Mouse (Mus musculus) CH12.LX (cell line): ENCODE data around the gene Unkl. TPM values are rescaled to one million over a fixed set of nuclear protein-coding genes. Genes with fewer than 3 reads are reported as not detected.

Experiments
- DNase-seq: peaks from one replicate; pipeline ENCODE4 v3.0.0-alpha.2; 2013; ENCODE audit errors: extremely low read depth
- H3K27ac ChIP-seq: 2 replicates; pipeline ENCODE4 v1.5.1; 2012; ENCODE audit warnings: low read depth, mild to moderate bottlenecking, control low read depth, moderate library complexity; ENCODE audit not compliant: insufficient read depth
- H3K27me3 ChIP-seq: replicated peaks from 2 replicates; pipeline ENCODE3; 2012; ENCODE audit warnings: inconsistent platforms
- H3K36me3 ChIP-seq, 2 experiments: replicated peaks in 1 of 2; 2 replicates each; pipeline versions ENCODE3 to v1.6.1; 2012; ENCODE audit warnings: inconsistent platforms in 1 of 2, low read length in 1 of 2, mild to moderate bottlenecking in 1 of 2, mixed read lengths in 1 of 2, moderate library complexity in 1 of 2; ENCODE audit not compliant: control insufficient read depth in 1 of 2, insufficient read depth in 1 of 2
- H3K4me1 ChIP-seq, 2 experiments: 2 replicates each; pipeline ENCODE4 v1.6.1; 2012; ENCODE audit warnings: inconsistent platforms in 1 of 2, moderate library complexity in 1 of 2; ENCODE audit not compliant: insufficient read depth in 2 of 2, control insufficient read depth in 1 of 2
- H3K4me2 ChIP-seq: 2 replicates; pipeline ENCODE4 v1.6.1; 2012; ENCODE audit warnings: low read depth, mild to moderate bottlenecking, control low read depth; ENCODE audit not compliant: poor library complexity, insufficient read depth, severe bottlenecking
- H3K4me3 ChIP-seq, 3 experiments: fragments of 150-350 bp in 1 of 3; sonication (generic) in 1 of 3; replicated peaks in 1 of 3; 2 replicates each; pipeline versions ENCODE3 to v1.5.1; 2011 to 2012; ENCODE audit warnings: low read depth in 2 of 3, low read length in 2 of 3, mild to moderate bottlenecking in 2 of 3, moderate library complexity in 2 of 3, control low read depth in 1 of 3, improper control_type of control experiment in 1 of 3, inconsistent platforms in 1 of 3, mixed read lengths in 1 of 3; ENCODE audit not compliant: poor library complexity in 1 of 3
- H3K79me2 ChIP-seq: replicated peaks from 2 replicates; pipeline ENCODE4 v1.6.1; 2012; ENCODE audit warnings: mild to moderate bottlenecking, moderate library complexity; ENCODE audit not compliant: control insufficient read depth, poor library complexity, insufficient read depth, severe bottlenecking; ENCODE audit errors: extremely low read depth
- H3K9ac ChIP-seq: 2 replicates; pipeline ENCODE4 v1.6.1; 2012; ENCODE audit warnings: low read depth, mild to moderate bottlenecking, control low read depth, moderate library complexity; ENCODE audit not compliant: insufficient read depth
- H3K9me3 ChIP-seq: replicated peaks from 2 replicates; pipeline ENCODE3; 2012; ENCODE audit warnings: low read length, inconsistent platforms, mixed read lengths
- CHD1 ChIP-seq: IDR thresholded peaks from 2 replicates; pipeline ENCODE4 v1.6.1; 2012; ENCODE audit warnings: low read depth, low read length, improper control_type of control experiment, inconsistent platforms
- ELF1 ChIP-seq: IDR thresholded peaks from 2 replicates; pipeline ENCODE4 v1.6.1; 2014; ENCODE audit warnings: low read depth, mild to moderate bottlenecking, inconsistent platforms, low read length, improper control_type of control experiment
- GABPA ChIP-seq: IDR thresholded peaks from 2 replicates; pipeline ENCODE4 v1.6.1; 2012; ENCODE audit warnings: low read depth, low read length, improper control_type of control experiment, inconsistent platforms; ENCODE audit not compliant: insufficient replicate concordance
- HCFC1 ChIP-seq: IDR thresholded peaks from 2 replicates; pipeline ENCODE4 v1.6.1; 2012; ENCODE audit warnings: low read depth, mild to moderate bottlenecking, inconsistent platforms, low read length, improper control_type of control experiment
- JUN ChIP-seq: IDR thresholded peaks from 2 replicates; pipeline ENCODE4 v1.6.1; 2011; ENCODE audit warnings: low read depth, mild to moderate bottlenecking, low read length, improper control_type of control experiment, moderate library complexity; ENCODE audit not compliant: insufficient read depth
- MAX ChIP-seq: IDR thresholded peaks from 2 replicates; pipeline ENCODE4 v1.6.1; 2011; ENCODE audit warnings: low read length, improper control_type of control experiment
- NELFE ChIP-seq: IDR thresholded peaks from 2 replicates; pipeline ENCODE4 v1.6.1; 2011; ENCODE audit warnings: low read depth, low read length, improper control_type of control experiment
- PAX5 ChIP-seq: IDR thresholded peaks from 2 replicates; pipeline ENCODE4 v1.6.1; 2012; ENCODE audit warnings: low read length, inconsistent platforms, mixed read lengths
- POLR2A ChIP-seq: IDR thresholded peaks from 2 replicates; pipeline ENCODE4 v1.6.1; 2011; ENCODE audit warnings: low read depth, mild to moderate bottlenecking, improper control_type of control experiment, low read length
- RCOR1 ChIP-seq: conservative IDR thresholded peaks from 2 replicates; pipeline ENCODE4 v1.6.1; 2012; ENCODE audit warnings: low read depth, mild to moderate bottlenecking, inconsistent platforms, low read length, improper control_type of control experiment
- SIN3A ChIP-seq: IDR thresholded peaks from 2 replicates; pipeline ENCODE4 v1.6.1; 2012; ENCODE audit warnings: low read length, improper control_type of control experiment, inconsistent platforms
- USF1 ChIP-seq: IDR thresholded peaks from 2 replicates; pipeline ENCODE4 v1.6.1; 2014; ENCODE audit warnings: low read depth, mild to moderate bottlenecking, inconsistent platforms, low read length, improper control_type of control experiment
- USF2 ChIP-seq: conservative IDR thresholded peaks from 2 replicates; pipeline ENCODE4 v1.6.1; 2011; ENCODE audit warnings: low read depth, low read length, improper control_type of control experiment
- ZC3H11A ChIP-seq: IDR thresholded peaks from 2 replicates; pipeline ENCODE4 v1.6.1; 2012; ENCODE audit warnings: low read depth, mild to moderate bottlenecking, inconsistent platforms, low read length, improper control_type of control experiment
- dilution Hi-C: fragments of 300-500 bp; cut with MboI; formaldehyde crosslinking; loops from 2 replicates; pipeline ENCODE4 v1.14.3; 2020; ENCODE audit warnings: low sequenced_read_pairs; ENCODE audit not compliant: extremely low pct_unique_long_range_greater_than_20kb, extremely low pct_ligation_motif_present
- in situ Hi-C: fragments of 300-500 bp; cut with MboI; formaldehyde crosslinking; loops from 3 replicates; pipeline ENCODE4 v1.14.3; 2019; ENCODE audit warnings: low sequenced_read_pairs, low pct_ligation_motif_present, low pct_unique_long_range_greater_than_20kb, mixed read lengths
- polyA plus RNA-seq: library from polyadenylated mRNA; unstranded; fragments of >175 nt; gene quantifications from 2 replicates; pipeline ENCODE4 v1.2.1, GENCODE M21; 2012; ENCODE audit warnings: low read depth; ENCODE audit not compliant: insufficient read length
- total RNA-seq, 2 experiments: library from RNA; depleted of rRNA; stranded (reverse); fragments of 300-350 nt in 1 of 2; fragments of >200 nt in 1 of 2; gene quantifications; 2 replicates each; pipeline ENCODE4 v1.2.3; 2012 to 2014

Gene Unkl
- total and polyA plus RNA-seq, 3 experiments: 12.0 to 17.2 (median 14.3) TPM

DNA sequence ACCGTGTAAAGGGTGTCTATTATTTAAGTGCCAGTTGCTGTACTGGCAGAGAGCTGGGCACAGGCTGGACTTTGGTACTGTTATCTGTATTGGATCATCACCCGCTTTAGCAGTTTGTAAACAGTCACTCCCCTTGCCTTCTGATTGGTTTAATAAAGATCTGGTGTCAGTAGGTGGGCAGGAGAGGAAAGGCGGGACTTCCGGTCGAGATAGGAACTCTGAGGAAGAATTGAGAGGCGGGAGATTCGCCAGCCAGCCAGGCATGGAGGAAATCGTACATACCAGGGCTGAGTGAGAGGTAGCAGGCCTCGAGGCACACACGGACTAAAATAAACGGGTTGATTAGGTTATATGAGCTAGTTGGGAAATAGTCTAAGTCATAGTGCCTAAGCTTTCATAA is 93.9 kb downstream of the Unkl start:
- no peaks in the 10 kb centered on the region for H3K4me1 ChIP-seq
- no peaks in the 10 kb centered on the region for H3K79me2 ChIP-seq
- in situ Hi-C loops: no loop called here
- peak; percentile 71 for DNase-seq
- TF ChIP-seq ELF1 (peak; percentile 50; the same call in 1 of the 2 replicates), JUN (no peak), HCFC1 (peak; percentile 49), MAX (peak; percentile 71), PAX5 (no peak), NELFE (0 out of 2 replicates have a peak, but pooled peaks have one; percentile 40), CHD1 (no peak), RCOR1 (no peak), USF1 (no peak), POLR2A (peak; percentile 53; the same call in 1 of the 2 replicates), ZC3H11A (no peak), SIN3A (peak; percentile 32; the same call in 1 of the 2 replicates), GABPA (no peak), USF2 (no peak)
- dilution Hi-C loops: no loop called here
- H3K4me2 ChIP-seq: no peak overlapping the region
- H3K36me3 ChIP-seq: no peaks in the 10 kb centered on the region
- H3K9me3 ChIP-seq: peaks cover 3% of the 10 kb centered on the region
- H3K27ac ChIP-seq: no peak overlapping the region
- H3K9ac ChIP-seq: no peak overlapping the region
- H3K4me3 ChIP-seq: no peak overlapping the region
- peaks cover 22% of the 10 kb centered on the region for H3K27me3 ChIP-seq

Other genes with a start within 250 kb of the Unkl start
Only the 20 nearest of the 21 such genes appear.
- 33.5 and 48.9 TPM in 2 replicates for gene Jpt2, start 227.7 kb upstream of the Unkl start, total RNA-seq (2012; rRNA removed)
- 67.6 and 70.9 TPM in 2 replicates for gene Jpt2, start 227.7 kb upstream of the Unkl start, total RNA-seq (2014; rRNA removed)
- gene Jpt2, start 227.7 kb upstream of the Unkl start, polyA plus RNA-seq: 60.2 and 62.9 TPM in 2 replicates
- gene Cramp1l, start 172.6 kb upstream of the Unkl start, total RNA-seq (2012; rRNA removed): 4.3 and 4.4 TPM in 2 replicates
- 2.0 and 2.1 TPM in 2 replicates for gene Cramp1l, start 172.6 kb upstream of the Unkl start, total RNA-seq (2014; rRNA removed)
- gene Cramp1l, start 172.6 kb upstream of the Unkl start, polyA plus RNA-seq: 6.8 and 6.9 TPM in 2 replicates
- 16.6 and 24.4 TPM in 2 replicates for gene Ift140, start 172.3 kb upstream of the Unkl start, total RNA-seq (2012; rRNA removed)
- 26.4 and 27.0 TPM in 2 replicates for gene Ift140, start 172.3 kb upstream of the Unkl start, total RNA-seq (2014; rRNA removed)
- 33.4 and 34.8 TPM in 2 replicates for gene Ift140, start 172.3 kb upstream of the Unkl start, polyA plus RNA-seq
- 0.08 TPM in 1 of 2 replicates, not detected in the other for gene Tmem204, start 104.8 kb upstream of the Unkl start, total RNA-seq (2012; rRNA removed)
- gene Tmem204, start 104.8 kb upstream of the Unkl start, total RNA-seq (2014; rRNA removed): not detected in 2 replicates
- gene Tmem204, start 104.8 kb upstream of the Unkl start, polyA plus RNA-seq: 1.6 and 1.9 TPM in 2 replicates
- gene Telo2, start 72.4 kb upstream of the Unkl start, total RNA-seq (2012; rRNA removed): 28.4 and 42.5 TPM in 2 replicates
- gene Telo2, start 72.4 kb upstream of the Unkl start, total RNA-seq (2014; rRNA removed): 25.5 and 27.9 TPM in 2 replicates
- gene Telo2, start 72.4 kb upstream of the Unkl start, polyA plus RNA-seq: 34.9 and 38.8 TPM in 2 replicates
- gene Ptx4, start 67.6 kb upstream of the Unkl start, total RNA-seq (2012; rRNA removed): not detected in 2 replicates
- not detected in 2 replicates for gene Ptx4, start 67.6 kb upstream of the Unkl start, total RNA-seq (2014; rRNA removed)
- not detected in 2 replicates for gene Ptx4, start 67.6 kb upstream of the Unkl start, polyA plus RNA-seq
- 11.6 and 12.6 TPM in 2 replicates for gene Clcn7, start 55.0 kb upstream of the Unkl start, total RNA-seq (2012; rRNA removed)
- 8.3 and 8.6 TPM in 2 replicates for gene Clcn7, start 55.0 kb upstream of the Unkl start, total RNA-seq (2014; rRNA removed)
- 14.2 and 14.3 TPM in 2 replicates for gene Clcn7, start 55.0 kb upstream of the Unkl start, polyA plus RNA-seq
- 0.04 and 0.08 TPM in 2 replicates for gene Ccdc154, start 25.9 kb upstream of the Unkl start, total RNA-seq (2012; rRNA removed)
- gene Ccdc154, start 25.9 kb upstream of the Unkl start, total RNA-seq (2014; rRNA removed): not detected in 2 replicates
- not detected in 2 replicates for gene Ccdc154, start 25.9 kb upstream of the Unkl start, polyA plus RNA-seq
- not detected in 2 replicates for gene Gm38655, start 12.9 kb upstream of the Unkl start, total RNA-seq (2012; rRNA removed)
- not detected in 2 replicates for gene Gm38655, start 12.9 kb upstream of the Unkl start, total RNA-seq (2014; rRNA removed)
- not detected in 2 replicates for gene Gm38655, start 12.9 kb upstream of the Unkl start, polyA plus RNA-seq
- 18.7 and 22.3 TPM in 2 replicates for gene BC003965, start 3.8 kb upstream of the Unkl start, total RNA-seq (2012; rRNA removed)
- gene BC003965, start 3.8 kb upstream of the Unkl start, total RNA-seq (2014; rRNA removed): 24.7 and 25.4 TPM in 2 replicates
- gene BC003965, start 3.8 kb upstream of the Unkl start, polyA plus RNA-seq: 24.9 and 25.1 TPM in 2 replicates
- 24.0 and 27.0 TPM in 2 replicates for gene Gnptg, start 51.7 kb downstream of the Unkl start, total RNA-seq (2012; rRNA removed)
- gene Gnptg, start 51.7 kb downstream of the Unkl start, total RNA-seq (2014; rRNA removed): 20.7 and 22.1 TPM in 2 replicates
- 24.5 and 28.0 TPM in 2 replicates for gene Gnptg, start 51.7 kb downstream of the Unkl start, polyA plus RNA-seq
- 38.7 and 40.0 TPM in 2 replicates for gene Tsr3, start 51.8 kb downstream of the Unkl start, total RNA-seq (2012; rRNA removed)
- gene Tsr3, start 51.8 kb downstream of the Unkl start, total RNA-seq (2014; rRNA removed): 38.3 and 40.8 TPM in 2 replicates
- 42.3 and 52.8 TPM in 2 replicates for gene Tsr3, start 51.8 kb downstream of the Unkl start, polyA plus RNA-seq
- gene Baiap3, start 68.0 kb downstream of the Unkl start, total RNA-seq (2012; rRNA removed): 0.08 and 0.21 TPM in 2 replicates
- not detected in 2 replicates for gene Baiap3, start 68.0 kb downstream of the Unkl start, total RNA-seq (2014; rRNA removed)
- gene Baiap3, start 68.0 kb downstream of the Unkl start, polyA plus RNA-seq: 0.19 and 0.25 TPM in 2 replicates
- 356 and 455 TPM in 2 replicates for gene Ube2i, start 86.2 kb downstream of the Unkl start, total RNA-seq (2012; rRNA removed)
- gene Ube2i, start 86.2 kb downstream of the Unkl start, total RNA-seq (2014; rRNA removed): 731 and 764 TPM in 2 replicates
- gene Ube2i, start 86.2 kb downstream of the Unkl start, polyA plus RNA-seq: 417 and 578 TPM in 2 replicates
- 0.34 TPM in 1 of 2 replicates, not detected in the other for gene Prss34, start 110.0 kb downstream of the Unkl start, total RNA-seq (2012; rRNA removed)
- not detected in 2 replicates for gene Prss34, start 110.0 kb downstream of the Unkl start, total RNA-seq (2014; rRNA removed)
- gene Prss34, start 110.0 kb downstream of the Unkl start, polyA plus RNA-seq: not detected in 2 replicates
- gene Prss28, start 120.2 kb downstream of the Unkl start, total RNA-seq (2012; rRNA removed): not detected in 2 replicates
- not detected in 2 replicates for gene Prss28, start 120.2 kb downstream of the Unkl start, total RNA-seq (2014; rRNA removed)
- gene Prss28, start 120.2 kb downstream of the Unkl start, polyA plus RNA-seq: not detected in 2 replicates
- gene Prss29, start 130.3 kb downstream of the Unkl start, total RNA-seq (2012; rRNA removed): not detected in 2 replicates
- gene Prss29, start 130.3 kb downstream of the Unkl start, total RNA-seq (2014; rRNA removed): not detected in 2 replicates
- not detected in 2 replicates for gene Prss29, start 130.3 kb downstream of the Unkl start, polyA plus RNA-seq
- gene Tpsab1, start 157.2 kb downstream of the Unkl start, total RNA-seq (2012; rRNA removed): not detected in 2 replicates
- gene Tpsab1, start 157.2 kb downstream of the Unkl start, total RNA-seq (2014; rRNA removed): not detected in 2 replicates
- not detected in 2 replicates for gene Tpsab1, start 157.2 kb downstream of the Unkl start, polyA plus RNA-seq
- gene Tpsb2, start 177.9 kb downstream of the Unkl start, total RNA-seq (2012; rRNA removed): not detected in 2 replicates
- gene Tpsb2, start 177.9 kb downstream of the Unkl start, total RNA-seq (2014; rRNA removed): not detected in 2 replicates
- not detected in 2 replicates for gene Tpsb2, start 177.9 kb downstream of the Unkl start, polyA plus RNA-seq
- not detected in 2 replicates for gene Tpsg1, start 180.9 kb downstream of the Unkl start, total RNA-seq (2012; rRNA removed)
- not detected in 2 replicates for gene Tpsg1, start 180.9 kb downstream of the Unkl start, total RNA-seq (2014; rRNA removed)
- gene Tpsg1, start 180.9 kb downstream of the Unkl start, polyA plus RNA-seq: not detected in 2 replicates